25 mouse cellular contexts compared by ENCODE assay signal in the genomic region with DNA sequence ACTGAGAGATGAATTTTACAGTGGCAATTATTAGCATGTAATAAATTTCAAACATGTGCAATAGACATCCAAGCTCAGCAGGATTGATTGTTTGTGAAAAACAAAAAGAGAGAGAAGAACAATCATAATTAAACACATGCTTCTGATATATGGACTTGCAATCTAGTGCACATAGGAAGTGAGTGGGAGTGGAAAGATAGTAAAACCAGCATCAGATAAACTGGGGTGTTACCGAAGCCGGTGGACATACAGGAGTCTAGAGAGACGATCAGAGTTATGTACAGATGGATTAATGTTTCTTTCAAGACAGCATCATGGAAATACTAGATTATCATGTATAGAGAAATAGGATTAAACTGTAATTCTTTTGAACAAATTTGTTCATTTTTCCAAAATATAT.
"Had no signal": no experiment of that assay in that cellular context is flagged by ENCODE, and none has a peak within 500 bp of the region (broad histone marks: within the 10 kb centered on the region; RNA-seq: fewer than 3 reads in every experiment).

No protein-coding gene starts in this region.

- H3K9me3 ChIP-seq: heart, embryonic 13.5 days; heart, embryonic 15.5 days; hindbrain, embryonic 13.5 days; hindbrain, embryonic 15.5 days; intestine, embryonic 15.5 days; limb, embryonic 13.5 days; limb, embryonic 15.5 days had no signal

- H3K4me2 ChIP-seq: heart, embryonic 11.5 days; heart, embryonic 13.5 days; heart, embryonic 15.5 days; hindbrain, embryonic 13.5 days; hindbrain, embryonic 15.5 days; intestine, embryonic 15.5 days; limb, embryonic 13.5 days; limb, embryonic 15.5 days had no signal

- H3K4me1 ChIP-seq: heart, embryonic 15.5 days; hindbrain, embryonic 13.5 days; hindbrain, embryonic 15.5 days; intestine, embryonic 15.5 days; limb, embryonic 13.5 days; limb, embryonic 15.5 days had no signal

- H3K27ac ChIP-seq: heart, adult 2 months; heart, embryonic 13.5 days; heart, embryonic 15.5 days; hindbrain, embryonic 13.5 days; hindbrain, embryonic 15.5 days; hindbrain, postnatal 0 days; intestine, embryonic 15.5 days; limb, embryonic 13.5 days; limb, embryonic 15.5 days had no signal

- H3K27me3 ChIP-seq: heart, embryonic 13.5 days; heart, embryonic 15.5 days; hindbrain, embryonic 13.5 days; hindbrain, embryonic 15.5 days; intestine, embryonic 15.5 days; limb, embryonic 13.5 days; limb, embryonic 15.5 days had no signal

- DNase-seq: forebrain, postnatal 0 days; gastrocnemius, postnatal 14 days; gastrocnemius, postnatal 36 days; heart, adult 11 months; heart, adult 2 months; heart, postnatal 14 days; heart, postnatal 36 days; kidney, adult 18-20 months; kidney, adult 8-10 months; kidney, postnatal 10 days; kidney, postnatal 25 days; kidney, postnatal 4 days; layer of hippocampus, adult 9-11 months; layer of hippocampus, postnatal 36 days; left cerebral cortex, postnatal 4 days had no signal

- ATAC-seq: forebrain, postnatal 0 days; hindbrain, postnatal 0 days; intestine, embryonic 15.5 days; intestine, postnatal 0 days had no signal

- H3K9ac ChIP-seq: forebrain, postnatal 0 days; heart, embryonic 13.5 days; heart, embryonic 15.5 days; hindbrain, embryonic 13.5 days; hindbrain, embryonic 15.5 days; intestine, embryonic 15.5 days; limb, embryonic 13.5 days; limb, embryonic 15.5 days had no signal

- H3K4me3 ChIP-seq: heart, adult 2 months; heart, embryonic 13.5 days; heart, embryonic 15.5 days; hindbrain, embryonic 13.5 days; hindbrain, embryonic 15.5 days; intestine, embryonic 15.5 days; limb, embryonic 13.5 days; limb, embryonic 15.5 days had no signal

- H3K36me3 ChIP-seq: heart, embryonic 13.5 days; heart, embryonic 15.5 days; hindbrain, embryonic 13.5 days; hindbrain, embryonic 15.5 days; intestine, embryonic 15.5 days; limb, embryonic 13.5 days; limb, embryonic 15.5 days had no signal
